In genomic region chr2:100340713-100341112, GRCm38 (mm10) we compare ENCODE assay signal across 21 mouse cellular contexts.
DNase-seq lines count a peak whose midpoint lies in the region; ATAC-seq lines count a peak whose summit lies in the region.
"Had no signal": no experiment of that assay in that cellular context is flagged by ENCODE, and none has a peak within 500 bp of the region (broad histone marks: within the 10 kb centered on the region; RNA-seq: fewer than 3 reads in every experiment).

No protein-coding gene starts in this region.

- ATAC-seq in forebrain, embryonic 14.5 days = no peak
- no peak for ATAC-seq in forebrain, embryonic 12.5 days (ENCODE audit: low FRiP score)
- ATAC-seq: CD4-positive, CD25-positive, alpha-beta regulatory T cell, adult 4 months; hindbrain, postnatal 0 days had no signal

- H3K27me3 ChIP-seq in forebrain, embryonic 14.5 days (replicated peaks; ENCODE audit: control insufficient read depth, insufficient read depth, low read length) = no peaks in the 10 kb centered on the region
- no peaks in the 10 kb centered on the region for H3K27me3 ChIP-seq in forebrain, embryonic 12.5 days
- H3K27me3 ChIP-seq: heart, embryonic 15.5 days; hindbrain, embryonic 13.5 days had no signal

- H3K27ac ChIP-seq in forebrain, embryonic 14.5 days (ENCODE audit: low read depth, low read length) = no peak overlapping the region
- no peak overlapping the region for H3K27ac ChIP-seq in forebrain, embryonic 12.5 days
- H3K27ac ChIP-seq: embryonic facial prominence, embryonic 10.5 days; heart, adult 2 months; heart, embryonic 15.5 days; hindbrain, embryonic 13.5 days; hindbrain, postnatal 0 days had no signal

- WGBS in forebrain, embryonic 14.5 days = 58% methylated on average over 4 of the region's 4 CpGs
- WGBS in forebrain, embryonic 12.5 days = 71% methylated on average over 4 of the region's 4 CpGs

- no peaks in the 10 kb centered on the region for H3K4me1 ChIP-seq in forebrain, embryonic 14.5 days (ENCODE audit: control insufficient read depth, insufficient read depth, low read length)
- no peaks in the 10 kb centered on the region for H3K4me1 ChIP-seq in forebrain, embryonic 12.5 days
- H3K4me1 ChIP-seq: embryonic facial prominence, embryonic 10.5 days; heart, embryonic 15.5 days; hindbrain, embryonic 13.5 days had no signal

- H3K9me3 ChIP-seq in forebrain, embryonic 14.5 days (replicated peaks; ENCODE audit: control insufficient read depth, low read length) = no peaks in the 10 kb centered on the region
- no peaks in the 10 kb centered on the region for H3K9me3 ChIP-seq in forebrain, embryonic 12.5 days
- H3K9me3 ChIP-seq: embryonic facial prominence, embryonic 10.5 days; heart, embryonic 15.5 days; hindbrain, embryonic 13.5 days had no signal

- H3K9ac ChIP-seq in forebrain, embryonic 14.5 days (ENCODE audit: low read length) = no peak overlapping the region
- H3K9ac ChIP-seq in forebrain, embryonic 12.5 days = no peak overlapping the region
- H3K9ac ChIP-seq: heart, embryonic 15.5 days; hindbrain, embryonic 13.5 days had no signal

- H3K4me2 ChIP-seq in forebrain, embryonic 14.5 days (ENCODE audit: low read length) = no peak overlapping the region
- no peak overlapping the region for H3K4me2 ChIP-seq in forebrain, embryonic 12.5 days
- H3K4me2 ChIP-seq: heart, embryonic 11.5 days; heart, embryonic 15.5 days; hindbrain, embryonic 13.5 days had no signal

- no peak overlapping the region for H3K4me3 ChIP-seq in forebrain, embryonic 14.5 days (ENCODE audit: low read depth, low read length)
- no peak overlapping the region for H3K4me3 ChIP-seq in forebrain, embryonic 12.5 days (replicated peaks)
- H3K4me3 ChIP-seq: embryonic facial prominence, embryonic 10.5 days; heart, adult 2 months; heart, embryonic 15.5 days; hindbrain, embryonic 13.5 days had no signal

- DNase-seq in cerebellum, postnatal 10 days = peak; percentile 67 to 71
- DNase-seq in cerebellum, adult 18-20 months = no peak
- peak; percentile 7 for DNase-seq in forebrain, embryonic 14.5 days (ENCODE audit: low spot score)
- peak; percentile 33 to 37 for DNase-seq in kidney, postnatal 4 days
- DNase-seq in kidney, adult 18-20 months = no peak
- DNase-seq in testis, postnatal 10 days (ENCODE audit: low spot score) = peak; percentile 41
- no peak for DNase-seq in testis, postnatal 14 days (ENCODE audit: low spot score)
- DNase-seq: adrenal gland, postnatal 10 days; B cell, adult 2 months; cerebellum, adult 8-10 months; gastrocnemius, postnatal 14 days; heart, adult 2 months; heart, postnatal 14 days had no signal

- no peaks in the 10 kb centered on the region for H3K36me3 ChIP-seq in forebrain, embryonic 14.5 days (ENCODE audit: control insufficient read depth, insufficient read depth, low read length)
- H3K36me3 ChIP-seq in forebrain, embryonic 12.5 days (replicated peaks) = no peaks in the 10 kb centered on the region
- H3K36me3 ChIP-seq: embryonic facial prominence, embryonic 10.5 days; G1E; heart, embryonic 15.5 days; hindbrain, embryonic 13.5 days had no signal

Comparison
In these comparisons a context has a peak if more than half of its experiments do, and no peak if none do; other contexts are left out.
1. DNase-seq: peak in cerebellum, postnatal 10 days (2 of 2), forebrain, embryonic 14.5 days (single experiment), kidney, postnatal 4 days (2 of 2) and testis, postnatal 10 days (single experiment); none in cerebellum, adult 18-20 months (0 of 2), kidney, adult 18-20 months (single experiment) and testis, postnatal 14 days (single experiment).